Mouse (Mus musculus): ENCODE measurements around the gene Mapt.

- no peak for TF ChIP-seq POLR2A (IDR thresholded peaks at IDR 0.05; ENCODE audit: low read depth, low read length)
- TF ChIP-seq CTCF (conservative IDR thresholded peaks at IDR 0.05; ENCODE audit: insufficient read depth, insufficient read length, low read depth, low read length), result no peak
Measured at GRCm38 (mm10) chr11:104220291-104220690, 10.9 kb upstream of the Mapt start.
